Mouse (Mus musculus): ENCODE results near the gene Cntnap5b. TPM values are rescaled to one million over a fixed set of nuclear protein-coding genes. Genes with fewer than 3 reads are reported as not detected.

Gene Cntnap5b
- polyA plus RNA-seq, 2 experiments: not detected

GRCm38 (mm10) chr1:100331066-100331465, 558.5 kb downstream of the Cntnap5b start:
- no peak for ATAC-seq (ENCODE audit: insufficient read depth)
- no peaks in the 10 kb centered on the region for H3K9me3 ChIP-seq (ENCODE audit: control insufficient read depth, low read length)
- no peak for DNase-seq (ENCODE audit: low read depth in 3 of 3, low spot score in 3 of 3)
- 58% methylated on average over 3 of the region's 3 CpGs for WGBS (ENCODE audit: insufficient replicate concordance)
- H3K4me3 ChIP-seq (ENCODE audit: insufficient read depth in 1 of 2, low read depth in 2 of 2, low read length in 2 of 2): no peak overlapping the region
- H3K27ac ChIP-seq: no peak overlapping the region
- no peaks in the 10 kb centered on the region for H3K27me3 ChIP-seq (ENCODE audit: control insufficient read depth, insufficient read depth, low read length)
- H3K36me3 ChIP-seq (replicated peaks; ENCODE audit: control insufficient read depth, insufficient read depth, low read depth): no peaks in the 10 kb centered on the region
- no peak overlapping the region for H3K4me2 ChIP-seq (ENCODE audit: low read depth)
- H3K9ac ChIP-seq (replicated peaks): no peak overlapping the region
- no peaks in the 10 kb centered on the region for H3K4me1 ChIP-seq (replicated peaks; ENCODE audit: control insufficient read depth in 2 of 2, insufficient read depth in 2 of 2, low read length in 1 of 2)
- TF ChIP-seq EP300 (IDR thresholded peaks at IDR 0.05; ENCODE audit: low read depth): no peak
- no peak for TF ChIP-seq CTCF (IDR thresholded peaks at IDR 0.05; ENCODE audit: low read depth)

GRCm38 (mm10) chr1:100369415-100370113, 597.0 kb downstream of the Cntnap5b start:
- H3K27me3 ChIP-seq (ENCODE audit: control insufficient read depth, insufficient read depth, low read length): no peaks in the 10 kb centered on the region
- H3K4me2 ChIP-seq (ENCODE audit: low read depth): no peak overlapping the region
- no peak overlapping the region for H3K9ac ChIP-seq (replicated peaks)
- DNase-seq (ENCODE audit: low read depth in 3 of 3, low spot score in 3 of 3): no peak
- WGBS (ENCODE audit: insufficient replicate concordance): 51% methylated on average over 5 of the region's 5 CpGs
- no peaks in the 10 kb centered on the region for H3K9me3 ChIP-seq (ENCODE audit: control insufficient read depth, low read length)
- H3K36me3 ChIP-seq (replicated peaks; ENCODE audit: control insufficient read depth, insufficient read depth, low read depth): no peaks in the 10 kb centered on the region
- no peak for ATAC-seq (ENCODE audit: insufficient read depth)
- no peak overlapping the region for H3K4me3 ChIP-seq (ENCODE audit: insufficient read depth in 1 of 2, low read depth in 2 of 2, low read length in 2 of 2)
- no peak overlapping the region for H3K27ac ChIP-seq
- H3K4me1 ChIP-seq (replicated peaks; ENCODE audit: control insufficient read depth in 2 of 2, insufficient read depth in 2 of 2, low read length in 1 of 2): no peaks in the 10 kb centered on the region
- TF ChIP-seq EP300 (IDR thresholded peaks at IDR 0.05; ENCODE audit: low read depth) (no peak), CTCF (IDR thresholded peaks at IDR 0.05; ENCODE audit: low read depth) (no peak)

- no peak for TF ChIP-seq CTCF (IDR thresholded peaks at IDR 0.05; ENCODE audit: low read depth)
- TF ChIP-seq EP300 (IDR thresholded peaks at IDR 0.05; ENCODE audit: low read depth): no peak
Measured at GRCm38 (mm10) chr1:100386252-100386651, 613.7 kb downstream of the Cntnap5b start.

GRCm38 (mm10) chr1:100394034-100394433, 621.5 kb downstream of the Cntnap5b start:
- TF ChIP-seq CTCF (IDR thresholded peaks at IDR 0.05; ENCODE audit: low read depth) (no peak), EP300 (IDR thresholded peaks at IDR 0.05; ENCODE audit: low read depth) (no peak)
- DNase-seq (ENCODE audit: low read depth in 3 of 3, low spot score in 3 of 3) (no peak), ATAC-seq (ENCODE audit: insufficient read depth) (no peak)
- H3K4me2 ChIP-seq (ENCODE audit: low read depth): no peak overlapping the region
- H3K27ac ChIP-seq: no peak overlapping the region
- no peaks in the 10 kb centered on the region for H3K9me3 ChIP-seq (ENCODE audit: control insufficient read depth, low read length)
- H3K4me3 ChIP-seq (ENCODE audit: insufficient read depth in 1 of 2, low read depth in 2 of 2, low read length in 2 of 2): no peak overlapping the region
- H3K27me3 ChIP-seq (ENCODE audit: control insufficient read depth, insufficient read depth, low read length): no peaks in the 10 kb centered on the region
- H3K9ac ChIP-seq (replicated peaks): no peak overlapping the region
- no peaks in the 10 kb centered on the region for H3K36me3 ChIP-seq (replicated peaks; ENCODE audit: control insufficient read depth, insufficient read depth, low read depth)
- no peaks in the 10 kb centered on the region for H3K4me1 ChIP-seq (replicated peaks; ENCODE audit: control insufficient read depth in 2 of 2, insufficient read depth in 2 of 2, low read length in 1 of 2)

More at GRCm38 (mm10) chr1:100386252-100386651, 613.7 kb downstream of the Cntnap5b start:
- Histone ChIP-seq H3K36me3 (replicated peaks; ENCODE audit: control insufficient read depth, insufficient read depth, low read depth) (no peaks in the 10 kb centered on the region), H3K4me1 (replicated peaks; ENCODE audit: control insufficient read depth in 2 of 2, insufficient read depth in 2 of 2, low read length in 1 of 2) (no peaks in the 10 kb centered on the region), H3K27me3 (ENCODE audit: control insufficient read depth, insufficient read depth, low read length) (no peaks in the 10 kb centered on the region), H3K9me3 (ENCODE audit: control insufficient read depth, low read length) (no peaks in the 10 kb centered on the region), H3K9ac (replicated peaks) (no peak overlapping the region), H3K4me3 (ENCODE audit: insufficient read depth in 1 of 2, low read depth in 2 of 2, low read length in 2 of 2) (no peak overlapping the region), H3K4me2 (ENCODE audit: low read depth) (no peak overlapping the region), H3K27ac (no peak overlapping the region)
- DNase-seq (ENCODE audit: low read depth in 3 of 3, low spot score in 3 of 3) (no peak), ATAC-seq (ENCODE audit: insufficient read depth) (no peak)
- WGBS (ENCODE audit: insufficient replicate concordance): 43% methylated on average over 1 of the region's 1 CpGs

GRCm38 (mm10) chr1:100416658-100417224, 644.2 kb downstream of the Cntnap5b start:
- TF ChIP-seq EP300 (IDR thresholded peaks at IDR 0.05; ENCODE audit: low read depth) (no peak), CTCF (IDR thresholded peaks at IDR 0.05; ENCODE audit: low read depth) (no peak)
- H3K27me3 ChIP-seq (ENCODE audit: control insufficient read depth, insufficient read depth, low read length): no peaks in the 10 kb centered on the region
- no peak overlapping the region for H3K27ac ChIP-seq
- H3K36me3 ChIP-seq (replicated peaks; ENCODE audit: control insufficient read depth, insufficient read depth, low read depth): no peaks in the 10 kb centered on the region
- ATAC-seq (ENCODE audit: insufficient read depth) (no peak), DNase-seq (ENCODE audit: low read depth in 3 of 3, low spot score in 3 of 3) (no peak)
- H3K4me2 ChIP-seq (ENCODE audit: low read depth): no peak overlapping the region
- no peak overlapping the region for H3K9ac ChIP-seq (replicated peaks)
- no peaks in the 10 kb centered on the region for H3K4me1 ChIP-seq (replicated peaks; ENCODE audit: control insufficient read depth in 2 of 2, insufficient read depth in 2 of 2, low read length in 1 of 2)
- H3K4me3 ChIP-seq (ENCODE audit: insufficient read depth in 1 of 2, low read depth in 2 of 2, low read length in 2 of 2): no peak overlapping the region
- H3K9me3 ChIP-seq (ENCODE audit: control insufficient read depth, low read length): no peaks in the 10 kb centered on the region
